Mouse (Mus musculus) cerebellum, adult (tissue): ENCODE data around the gene Sec22a.

ENCODE experiments used
- ATAC-seq: cut with Nextera tagmentation; 2 replicates; pipeline ENCODE4 v1.9.2; 2017; ENCODE audit warnings: mild to moderate bottlenecking, moderate library complexity, mixed read lengths; ENCODE audit not compliant: insufficient number of reproducible peaks, low FRiP score, low TSS enrichment

Gene Sec22a

GRCm38 (mm10) chr16:35311586-35311985, 52.1 kb downstream of the Sec22a start:
- no peak for ATAC-seq

GRCm38 (mm10) chr16:35310551-35311110, 53.1 kb downstream of the Sec22a start:
- no peak for ATAC-seq

GRCm38 (mm10) chr16:35309634-35310033, 54.1 kb downstream of the Sec22a start:
- ATAC-seq = no peak

- no peak for ATAC-seq
Measured at GRCm38 (mm10) chr16:35308486-35309143, 55.1 kb downstream of the Sec22a start.

GRCm38 (mm10) chr16:35308016-35308415, 55.7 kb downstream of the Sec22a start:
- no peak for ATAC-seq

- ATAC-seq = no peak
Measured at GRCm38 (mm10) chr16:35307331-35307730, 56.4 kb downstream of the Sec22a start.

GRCm38 (mm10) chr16:35306631-35307030, 57.1 kb downstream of the Sec22a start:
- ATAC-seq = no peak

GRCm38 (mm10) chr16:35305226-35305625, 58.5 kb downstream of the Sec22a start:
- ATAC-seq = no peak

GRCm38 (mm10) chr16:35304416-35304815, 59.3 kb downstream of the Sec22a start:
- ATAC-seq = no peak

- ATAC-seq = no peak
Measured at GRCm38 (mm10) chr16:35303721-35304120, 60.0 kb downstream of the Sec22a start.

- no peak for ATAC-seq
Measured at GRCm38 (mm10) chr16:35302441-35303280, 61.1 kb downstream of the Sec22a start.

GRCm38 (mm10) chr16:35300156-35300555, 63.6 kb downstream of the Sec22a start:
- no peak for ATAC-seq

GRCm38 (mm10) chr16:35297786-35298185, 65.9 kb downstream of the Sec22a start:
- ATAC-seq = no peak

- no peak for ATAC-seq
Measured at GRCm38 (mm10) chr16:35287244-35287643, 76.5 kb downstream of the Sec22a start.

GRCm38 (mm10) chr16:35285821-35286220, 77.9 kb downstream of the Sec22a start:
- no peak for ATAC-seq

GRCm38 (mm10) chr16:35282456-35282855, 81.3 kb downstream of the Sec22a start:
- ATAC-seq = no peak

- ATAC-seq = no peak
Measured at GRCm38 (mm10) chr16:35278166-35278565, 85.6 kb downstream of the Sec22a start.

GRCm38 (mm10) chr16:35272417-35272816, 91.3 kb downstream of the Sec22a start:
- ATAC-seq = no peak

- no peak for ATAC-seq
Measured at GRCm38 (mm10) chr16:35271572-35271971, 92.1 kb downstream of the Sec22a start.

GRCm38 (mm10) chr16:35270945-35271344, 92.8 kb downstream of the Sec22a start:
- ATAC-seq = no peak

GRCm38 (mm10) chr16:35270353-35270934, 93.3 kb downstream of the Sec22a start:
- ATAC-seq = peak; percentile 59
